Mouse (Mus musculus): ENCODE data around the gene Phf21a.

- TF ChIP-seq CTCF (IDR thresholded peaks at IDR 0.05), result no peak
- peak; percentile 75 for TF ChIP-seq POLR2A (IDR thresholded peaks at IDR 0.05; ENCODE audit: insufficient read depth, low read depth, low read length)
- peak; percentile 53; the same call in 1 of the 2 replicates for TF ChIP-seq EP300 (IDR thresholded peaks at IDR 0.05; ENCODE audit: insufficient read depth, low read depth, low read length)
Measured at GRCm38 (mm10) chr2:92182981-92183501, 90.1 kb downstream of the Phf21a start.
